Mouse (Mus musculus): ENCODE measurements around the gene Magi1.

GRCm38 (mm10) chr6:93724749-93725148 lies 559.0 kb downstream of the Magi1 start:
- TF ChIP-seq MAX (IDR thresholded peaks at IDR 0.05; ENCODE audit: low read length) (no peak), POLR2A (IDR thresholded peaks at IDR 0.05; ENCODE audit: control insufficient read depth in 1 of 2, insufficient read depth in 1 of 2, low read depth in 1 of 2, low read length in 2 of 2, poor library complexity in 1 of 2) (no peak), USF1 (IDR thresholded peaks at IDR 0.05; ENCODE audit: low read depth, low read length) (no peak), CTCF (IDR thresholded peaks at IDR 0.05 in 2 of 3, conservative IDR thresholded peaks at IDR 0.05 in 1 of 3; ENCODE audit: control insufficient read depth in 1 of 3, insufficient read depth in 1 of 3, low read depth in 2 of 3, low read length in 3 of 3, poor library complexity in 1 of 3, severe bottlenecking in 1 of 3) (no peak), RCOR1 (IDR thresholded peaks at IDR 0.05; ENCODE audit: low read depth, low read length) (no peak), RAD21 (IDR thresholded peaks at IDR 0.05; ENCODE audit: low read depth, low read length) (no peak)

Measured in MEL (cell line).